9 mouse cellular contexts compared by ENCODE assay signal in genomic region chr1:164460921-164461697, GRCm38 (mm10). TPM values are rescaled to one million over a fixed set of nuclear protein-coding genes. Genes with fewer than 3 reads are reported as not detected.
DNase-seq lines count a peak whose midpoint lies in the region; ATAC-seq lines count a peak whose summit lies in the region.
"Had no signal": no experiment of that assay in that cellular context is flagged by ENCODE, and none has a peak within 500 bp of the region (broad histone marks: within the 10 kb centered on the region; RNA-seq: fewer than 3 reads in every experiment).

No protein-coding gene starts in this region.

- H3K27ac ChIP-seq in hindbrain, embryonic 14.5 days: no peak overlapping the region
- H3K27ac ChIP-seq in hindbrain, embryonic 12.5 days: no peak overlapping the region
- H3K27ac ChIP-seq in heart, embryonic 15.5 days: peak overlapping the region; percentile 90
- H3K27ac ChIP-seq: liver, embryonic 15.5 days had no signal

- DNase-seq in hindbrain, embryonic 14.5 days (ENCODE audit: low spot score): no peak
- peak; percentile 96 for DNase-seq in kidney, adult 11 months
- peak; percentile 79 for DNase-seq in lung, postnatal 36 days
- no peak for DNase-seq in urinary bladder, postnatal 4 days (ENCODE audit: low spot score in 2 of 2)
- no peak for DNase-seq in spleen, postnatal 4 days (ENCODE audit: low spot score in 2 of 2)

- H3K4me3 ChIP-seq in hindbrain, embryonic 14.5 days (replicated peaks; ENCODE audit: low read length): no peak overlapping the region
- H3K4me3 ChIP-seq in hindbrain, embryonic 12.5 days: no peak overlapping the region
- peak overlapping the region; percentile 18; the same call in 1 of the 2 replicates for H3K4me3 ChIP-seq in heart, embryonic 15.5 days
- H3K4me3 ChIP-seq: liver, embryonic 15.5 days had no signal

- no peaks in the 10 kb centered on the region for H3K9me3 ChIP-seq in hindbrain, embryonic 14.5 days (ENCODE audit: control insufficient read depth, low read length)
- H3K9me3 ChIP-seq in hindbrain, embryonic 12.5 days (replicated peaks): no peaks in the 10 kb centered on the region
- H3K9me3 ChIP-seq in heart, embryonic 15.5 days (replicated peaks): no peaks in the 10 kb centered on the region
- H3K9me3 ChIP-seq: liver, embryonic 15.5 days had no signal

- H3K4me1 ChIP-seq in hindbrain, embryonic 14.5 days (replicated peaks; ENCODE audit: control insufficient read depth, insufficient read depth, low read length): peaks cover 29% of the 10 kb centered on the region
- H3K4me1 ChIP-seq in hindbrain, embryonic 12.5 days: peaks cover 20% of the 10 kb centered on the region
- peaks cover 30% of the 10 kb centered on the region for H3K4me1 ChIP-seq in heart, embryonic 15.5 days (replicated peaks)

- H3K36me3 ChIP-seq in hindbrain, embryonic 14.5 days (replicated peaks; ENCODE audit: control insufficient read depth, insufficient read depth): no peaks in the 10 kb centered on the region
- H3K36me3 ChIP-seq in hindbrain, embryonic 12.5 days: no peaks in the 10 kb centered on the region
- no peaks in the 10 kb centered on the region for H3K36me3 ChIP-seq in heart, embryonic 15.5 days
- H3K36me3 ChIP-seq: liver, embryonic 15.5 days had no signal

- peak overlapping the region; percentile 13; the same call in 1 of the 2 replicates for H3K4me2 ChIP-seq in hindbrain, embryonic 14.5 days (replicated peaks)
- H3K4me2 ChIP-seq in hindbrain, embryonic 12.5 days (replicated peaks): no peak overlapping the region
- peak overlapping the region; percentile 55 for H3K4me2 ChIP-seq in heart, embryonic 15.5 days
- H3K4me2 ChIP-seq: liver, embryonic 15.5 days had no signal

- no peak for ATAC-seq in hindbrain, embryonic 14.5 days (ENCODE audit: low FRiP score)
- ATAC-seq in hindbrain, embryonic 12.5 days (ENCODE audit: low FRiP score): no peak
- no peak for ATAC-seq in heart, embryonic 15.5 days (replicated peaks; ENCODE audit: insufficient number of reproducible peaks, insufficient read depth, low FRiP score, low read depth)
- ATAC-seq in inflammation-experienced regulatory T-cells, adult 6 months: no peak

- 70% methylated on average over 13 of the region's 13 CpGs for WGBS in hindbrain, embryonic 14.5 days
- WGBS in hindbrain, embryonic 12.5 days: 74% methylated on average over 13 of the region's 13 CpGs
- 63% methylated on average over 13 of the region's 13 CpGs for WGBS in heart, embryonic 15.5 days

- no peak overlapping the region for H3K9ac ChIP-seq in hindbrain, embryonic 14.5 days
- no peak overlapping the region for H3K9ac ChIP-seq in hindbrain, embryonic 12.5 days
- H3K9ac ChIP-seq in heart, embryonic 15.5 days: peak overlapping the region; percentile 17; the same call in 1 of the 2 replicates
- H3K9ac ChIP-seq: liver, embryonic 15.5 days had no signal

- H3K27me3 ChIP-seq in hindbrain, embryonic 14.5 days (ENCODE audit: control insufficient read depth, insufficient read depth, low read length): no peaks in the 10 kb centered on the region
- peaks cover 14% of the 10 kb centered on the region for H3K27me3 ChIP-seq in hindbrain, embryonic 12.5 days
- peaks cover 6% of the 10 kb centered on the region; the same call in 1 of the 2 replicates for H3K27me3 ChIP-seq in heart, embryonic 15.5 days

RNA-seq across cellular contexts. Expression of gene Atp1b1, which starts 3.0 kb away (rescaled TPM):
- polyA plus RNA-seq in hindbrain, embryonic 14.5 days (2014; fragmentation: Nextera tagmentation; extraction: Ambion mirVana): 237 and 333 TPM in 2 replicates
- polyA plus RNA-seq in hindbrain, embryonic 12.5 days (2016; fragmentation: Nextera tagmentation; extraction: Ambion mirVana): 57.6 and 61.7 TPM in 2 replicates
- polyA plus RNA-seq in heart, embryonic 15.5 days (2015; fragmentation: Nextera tagmentation; extraction: Ambion mirVana): 267 and 301 TPM in 2 replicates
- polyA plus RNA-seq in inflammation-experienced regulatory T-cells, adult 6 months (2017; shearing (Covaris generic)): 1 to 10 TPM in 2 of 3 experiments, under 1 TPM in 1; 0.19 to 3.4 (median 2.4) TPM

Comparison
In these comparisons a context has a peak if more than half of its experiments do, and no peak if none do; other contexts are left out.
1. DNase-seq: peak in kidney, adult 11 months (single experiment) and lung, postnatal 36 days (single experiment); none in hindbrain, embryonic 14.5 days (single experiment), urinary bladder, postnatal 4 days (0 of 2) and spleen, postnatal 4 days (0 of 2).
2. RNA of gene Atp1b1, which starts 3.0 kb away (polyA plus RNA-seq): 267 to 301 TPM in heart, embryonic 15.5 days, 237 to 333 TPM in hindbrain, embryonic 14.5 days and 57.6 to 61.7 TPM in hindbrain, embryonic 12.5 days; 0.19 to 3.4 TPM in inflammation-experienced regulatory T-cells, adult 6 months; every median in the first group is over 10 times any median in the second.